ENCODE assay signal across 9 mouse cellular contexts in the genomic region with DNA sequence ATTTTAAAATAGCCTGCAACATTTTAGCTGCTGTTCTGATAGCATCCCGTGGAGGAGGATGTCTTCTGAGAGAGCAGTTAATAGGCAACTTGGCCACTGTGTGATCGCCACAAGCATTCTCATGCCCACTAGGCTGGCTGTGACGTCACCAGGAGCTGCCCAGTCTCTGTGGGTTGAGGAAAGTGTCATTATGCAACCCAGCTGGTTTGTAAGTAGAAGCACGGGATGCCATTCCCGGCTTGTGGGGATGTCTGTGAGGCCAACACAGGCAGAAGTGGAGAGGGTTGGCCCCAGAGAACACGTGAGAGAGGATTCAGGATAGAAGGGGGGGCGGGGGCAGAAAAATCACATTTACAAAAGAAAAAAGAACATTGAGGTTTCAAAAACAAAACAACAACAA.
A peak's percentile ranks its signal among the peaks of the same experiment; 100 is the strongest.
DNase-seq lines count a peak whose midpoint lies in the region; ATAC-seq lines count a peak whose summit lies in the region.
"Had no signal": no experiment of that assay in that cellular context is flagged by ENCODE, and none has a peak within 500 bp of the region (broad histone marks: within the 10 kb centered on the region; RNA-seq: fewer than 3 reads in every experiment).

No protein-coding gene starts in this region.

- ATAC-seq in forebrain, embryonic 15.5 days (replicated peaks), result 0 out of 2 replicates have a peak, but pooled peaks have one; percentile 23
- 0 out of 4 replicates have a peak, but pooled peaks have one; percentile 21 to 32 for ATAC-seq in hematopoietic stem cell, adult 5-6 weeks (replicated peaks in 1 of 2; ENCODE audit: insufficient read depth in 1 of 2, low FRiP score in 2 of 2, low TSS enrichment in 1 of 2, low read depth in 1 of 2, poor library complexity in 2 of 2, severe bottlenecking in 2 of 2)

- no peaks in the 10 kb centered on the region for H3K36me3 ChIP-seq in forebrain, embryonic 15.5 days
- H3K36me3 ChIP-seq: limb, embryonic 12.5 days had no signal

- no peak overlapping the region for H3K9ac ChIP-seq in forebrain, embryonic 15.5 days (replicated peaks)
- H3K9ac ChIP-seq: limb, embryonic 12.5 days had no signal

- WGBS in forebrain, embryonic 15.5 days, result 34% methylated on average over 7 of the region's 7 CpGs

- no peak overlapping the region for H3K27ac ChIP-seq in forebrain, embryonic 15.5 days (replicated peaks)
- H3K27ac ChIP-seq: limb, embryonic 12.5 days had no signal

- no peak overlapping the region for H3K4me3 ChIP-seq in forebrain, embryonic 15.5 days
- H3K4me3 ChIP-seq: limb, embryonic 12.5 days had no signal

- H3K4me1 ChIP-seq in forebrain, embryonic 15.5 days, result peaks cover 15% of the 10 kb centered on the region

- H3K9me3 ChIP-seq in forebrain, embryonic 15.5 days, result no peaks in the 10 kb centered on the region
- H3K9me3 ChIP-seq: limb, embryonic 12.5 days had no signal

- no peaks in the 10 kb centered on the region for H3K27me3 ChIP-seq in forebrain, embryonic 15.5 days
- H3K27me3 ChIP-seq: limb, embryonic 12.5 days had no signal

- peak; percentile 39 for DNase-seq in embryo, embryonic 10 days (ENCODE audit: low spot score)
- DNase-seq in embryo, embryonic 10.5 days (ENCODE audit: low spot score), result no peak
- peak; percentile 17 to 64 for DNase-seq in left cerebral cortex, adult 8-10 months (ENCODE audit: low spot score in 2 of 2)
- peak; percentile 66 to 67 for DNase-seq in right cerebral cortex, adult 2 months (ENCODE audit: low spot score in 2 of 2)
- DNase-seq in urinary bladder, adult 18-20 months (ENCODE audit: low spot score in 2 of 2), result no peak
- no peak for DNase-seq in ovary, adult 18-20 months (ENCODE audit: low spot score)

- H3K4me2 ChIP-seq in forebrain, embryonic 15.5 days (replicated peaks), result no peak overlapping the region
- H3K4me2 ChIP-seq: limb, embryonic 12.5 days had no signal

Comparison
In these comparisons a context has a peak if more than half of its experiments do, and no peak if none do; other contexts are left out.
1. DNase-seq: peak in embryo, embryonic 10 days (single experiment), left cerebral cortex, adult 8-10 months (2 of 2) and right cerebral cortex, adult 2 months (2 of 2); none in embryo, embryonic 10.5 days (single experiment), urinary bladder, adult 18-20 months (0 of 2) and ovary, adult 18-20 months (single experiment).